Mouse (Mus musculus) right cerebral cortex, postnatal 4 days (tissue): ENCODE results near the gene Ptpru.
A peak's percentile ranks its signal among the peaks of the same experiment; 100 is the strongest.

Experiments used
- DNase-seq: peaks from one replicate; pipeline ENCODE4 v3.0.0-alpha.2; 2022

The Ptpru gene

GRCm38 (mm10) chr4:131837872-131838524 lies at the start of gene Ptpru:
Gene Ptpru, minus strand, starts transcription at chr4:131838288.
- peak; percentile 99 for DNase-seq

- no peak for DNase-seq
Measured at GRCm38 (mm10) chr4:131885376-131885775, 47.3 kb upstream of the Ptpru start.

- no peak for DNase-seq
Measured at GRCm38 (mm10) chr4:131883571-131883970, 45.5 kb upstream of the Ptpru start.

GRCm38 (mm10) chr4:131881306-131881705 lies 43.2 kb upstream of the Ptpru start:
- DNase-seq, result no peak

- no peak for DNase-seq
Measured at GRCm38 (mm10) chr4:131879692-131880091, 41.6 kb upstream of the Ptpru start.

GRCm38 (mm10) chr4:131876836-131877235 lies 38.7 kb upstream of the Ptpru start:
- no peak for DNase-seq

- no peak for DNase-seq
Measured at GRCm38 (mm10) chr4:131875242-131875641, 37.2 kb upstream of the Ptpru start.

- no peak for DNase-seq
Measured at GRCm38 (mm10) chr4:131874567-131874966, 36.5 kb upstream of the Ptpru start.

DNA sequence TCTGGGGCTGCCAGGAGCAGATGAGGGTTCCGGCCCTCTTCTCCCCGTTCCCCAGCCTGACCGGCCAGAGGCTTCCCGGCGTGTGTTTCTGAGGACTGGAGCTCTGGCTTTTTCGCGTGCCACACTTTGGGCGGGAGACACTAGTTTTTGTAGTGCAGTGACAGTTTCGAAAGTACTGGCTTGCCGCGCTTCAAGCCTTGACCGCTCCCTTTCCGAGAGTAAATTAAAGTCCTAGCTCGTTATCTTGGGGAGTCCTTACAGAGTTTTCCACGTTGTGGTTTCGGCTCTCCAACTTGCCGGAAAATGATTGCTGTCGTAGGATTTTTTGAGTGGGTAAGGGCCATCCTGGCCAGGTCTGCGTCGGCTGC lies 36.1 kb upstream of the Ptpru start:
- no peak for DNase-seq

DNA sequence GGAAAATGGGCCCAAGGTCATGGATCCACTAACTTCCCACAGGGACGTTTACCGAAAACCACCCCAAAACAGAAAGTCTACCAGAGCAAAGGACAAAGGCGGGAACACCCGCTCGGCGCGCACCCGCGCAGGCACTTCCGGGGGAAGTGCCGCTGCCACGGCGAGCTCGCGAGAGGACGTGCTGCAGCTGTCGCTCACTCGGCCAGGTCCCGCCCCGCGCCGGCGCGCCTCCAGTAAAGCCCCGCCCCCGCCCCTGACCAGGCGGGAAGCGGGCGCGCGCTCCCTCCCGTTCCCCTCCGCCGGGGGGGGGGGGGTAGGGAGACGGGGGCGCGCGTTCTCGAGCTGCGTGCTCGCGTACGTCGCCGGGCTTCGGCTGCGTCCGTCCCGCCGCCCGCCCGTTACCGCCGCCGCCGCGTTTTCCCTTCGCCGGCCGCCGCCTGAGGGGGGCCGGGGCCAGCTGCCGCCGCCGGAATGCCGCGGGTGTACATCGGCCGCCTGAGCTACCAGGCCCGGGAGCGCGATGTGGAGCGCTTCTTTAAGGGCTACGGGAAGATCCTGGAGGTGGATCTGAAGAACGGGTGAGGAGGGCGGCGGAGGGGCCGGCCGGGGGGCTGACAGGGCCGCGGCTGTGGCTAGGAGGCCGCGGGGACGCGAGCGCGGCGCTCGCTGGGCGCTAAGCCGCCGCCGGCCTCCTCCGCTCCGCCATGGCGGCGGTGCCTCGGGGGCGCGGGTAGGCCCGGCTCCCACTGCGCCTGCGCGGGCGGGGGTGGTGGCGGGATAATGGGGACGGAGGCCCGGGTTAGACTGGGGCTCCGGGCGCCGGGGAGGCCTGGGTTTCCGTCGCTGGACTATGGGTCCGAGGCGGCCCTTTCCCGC lies 35.4 kb upstream of the Ptpru start, which contains the start of gene Srsf4:
Gene Srsf4, plus strand, starts transcription at position 325 of the 876 bp plus-strand sequence.
- peak; percentile 97 for DNase-seq

DNA sequence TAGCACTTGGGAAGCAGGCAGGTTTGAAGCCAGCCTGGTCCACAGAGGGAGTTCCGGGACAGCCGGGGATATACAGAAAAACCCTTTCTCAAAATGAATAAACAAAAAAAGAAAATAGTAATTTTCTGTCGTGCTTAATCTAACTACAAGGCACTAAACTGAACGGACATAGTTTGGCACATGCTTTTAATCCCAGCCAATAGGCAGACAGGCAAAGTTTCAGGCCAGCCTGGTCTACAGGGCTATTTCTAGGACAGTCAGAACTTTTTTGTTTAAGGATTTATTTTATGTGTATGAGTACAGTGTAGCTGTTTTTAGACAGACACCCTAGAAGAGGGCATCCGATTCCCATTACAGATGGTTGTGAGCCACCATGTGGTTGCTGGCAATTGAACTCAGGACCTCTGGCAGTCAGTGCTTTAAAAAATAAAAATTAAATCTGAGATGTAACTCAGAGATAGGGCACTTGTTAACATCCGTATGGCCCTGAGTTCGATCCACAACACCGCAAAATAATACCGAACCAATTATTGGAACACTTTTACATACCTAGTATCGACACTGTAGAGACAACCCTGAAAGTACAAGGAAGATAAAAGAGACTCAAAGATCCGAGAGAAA lies 34.7 kb upstream of the Ptpru start:
- DNase-seq, result no peak

GRCm38 (mm10) chr4:131861341-131861739 lies 23.3 kb upstream of the Ptpru start:
- DNase-seq, result no peak

GRCm38 (mm10) chr4:131860492-131861340 lies 22.6 kb upstream of the Ptpru start:
- DNase-seq, result peak; percentile 79

GRCm38 (mm10) chr4:131854950-131855349 lies 16.9 kb upstream of the Ptpru start:
- DNase-seq, result no peak

DNA sequence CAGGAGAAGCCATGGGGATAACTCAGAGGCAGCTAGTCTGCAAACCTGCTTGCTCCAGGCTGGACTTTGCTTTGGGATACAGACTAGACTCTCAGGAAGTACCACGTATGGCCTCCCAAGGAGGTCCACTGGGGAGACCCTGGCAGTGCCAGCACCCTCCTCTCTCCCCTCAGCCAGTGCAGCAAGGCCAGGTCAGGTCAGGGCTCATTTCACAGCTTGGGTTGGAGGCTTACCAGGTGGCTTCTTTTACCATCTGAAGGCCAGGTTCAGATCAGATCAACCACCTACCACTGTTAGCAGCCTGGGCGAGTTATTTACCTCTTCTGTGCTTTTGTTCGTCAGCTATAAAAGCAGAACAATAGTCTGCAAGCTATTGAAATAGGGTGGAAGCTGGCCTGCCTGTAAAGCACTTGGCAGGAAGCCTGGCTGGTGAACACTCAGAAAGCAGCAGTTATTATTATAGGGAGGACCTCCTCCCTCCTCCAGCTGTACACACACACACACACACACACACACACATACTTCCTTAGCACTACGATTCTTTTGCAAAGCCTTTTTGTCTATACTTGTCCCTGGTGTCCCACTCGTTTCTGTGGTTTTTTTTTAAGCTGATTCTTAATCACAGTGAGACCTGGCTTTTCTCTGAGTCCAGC lies 12.0 kb upstream of the Ptpru start:
- peak; percentile 43 for DNase-seq

- DNase-seq, result no peak
Measured at GRCm38 (mm10) chr4:131848082-131848481, 10.0 kb upstream of the Ptpru start.

DNA sequence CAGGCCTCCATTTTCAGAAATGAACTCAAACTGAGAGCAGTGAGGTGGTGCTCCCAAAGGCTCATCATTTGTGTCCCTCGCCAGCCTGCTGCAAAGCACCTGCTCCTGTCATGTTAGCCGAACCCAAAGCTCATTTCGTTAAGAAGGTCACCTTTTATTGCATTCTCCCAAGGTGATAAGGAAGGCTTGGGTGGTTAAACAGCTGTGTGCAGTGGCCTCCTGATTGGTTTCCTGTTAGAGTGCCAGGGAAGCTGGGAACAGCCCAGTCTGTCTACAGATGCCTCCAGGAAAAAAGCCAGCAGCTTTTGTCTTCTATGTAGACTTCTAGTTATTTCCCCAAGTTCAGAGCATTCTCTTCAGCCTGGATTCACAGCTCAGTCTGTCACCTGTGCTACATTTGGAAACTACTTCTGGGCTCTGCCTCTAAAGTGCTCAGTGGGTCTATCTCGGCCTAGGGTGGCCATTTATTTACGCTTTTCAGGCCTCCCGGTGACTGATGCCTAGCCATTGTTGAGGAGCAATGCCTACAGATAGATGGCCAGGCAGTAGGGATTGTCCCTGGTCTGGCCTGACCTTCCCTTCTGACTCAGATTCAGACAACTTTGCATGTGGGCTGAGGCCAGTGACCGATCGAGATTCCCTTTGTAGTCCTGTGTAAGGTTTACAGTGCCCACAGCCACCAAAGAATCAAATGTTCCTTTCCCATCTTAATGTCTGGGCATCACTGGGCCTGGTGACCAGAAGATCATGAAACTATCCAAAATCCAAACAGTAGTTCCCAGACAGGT lies 8.1 kb upstream of the Ptpru start:
- no peak for DNase-seq

DNA sequence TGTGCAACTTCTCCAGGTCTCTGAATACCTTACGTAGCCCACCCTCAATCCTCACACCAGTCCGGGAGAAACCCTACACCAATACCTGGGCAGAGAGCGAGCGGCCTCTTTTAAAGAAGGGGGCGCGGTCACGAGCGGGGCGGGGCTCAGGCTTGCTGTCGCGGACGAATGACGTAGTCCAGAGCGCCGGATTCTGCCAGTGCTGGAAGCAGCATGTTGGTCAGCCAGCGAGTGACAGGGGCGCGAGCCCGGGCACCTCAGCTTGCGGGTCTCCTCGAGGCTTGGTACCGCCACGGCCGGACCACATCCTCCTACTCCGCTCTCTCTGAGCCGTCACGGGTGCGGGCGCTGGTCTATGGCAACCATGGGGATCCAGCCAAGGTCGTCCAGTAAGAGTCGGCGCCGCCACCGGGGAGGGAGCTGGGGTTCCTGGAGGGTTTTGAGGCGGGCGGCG lies 5.2 kb upstream of the Ptpru start, which contains the start of gene Mecr:
Gene Mecr, plus strand, starts transcription at position 181 of the 454 bp plus-strand sequence.
- DNase-seq, result peak; percentile 96

- peak; percentile 48 for DNase-seq
Measured at GRCm38 (mm10) chr4:131836891-131837491, 1.1 kb downstream of the Ptpru start.

DNA sequence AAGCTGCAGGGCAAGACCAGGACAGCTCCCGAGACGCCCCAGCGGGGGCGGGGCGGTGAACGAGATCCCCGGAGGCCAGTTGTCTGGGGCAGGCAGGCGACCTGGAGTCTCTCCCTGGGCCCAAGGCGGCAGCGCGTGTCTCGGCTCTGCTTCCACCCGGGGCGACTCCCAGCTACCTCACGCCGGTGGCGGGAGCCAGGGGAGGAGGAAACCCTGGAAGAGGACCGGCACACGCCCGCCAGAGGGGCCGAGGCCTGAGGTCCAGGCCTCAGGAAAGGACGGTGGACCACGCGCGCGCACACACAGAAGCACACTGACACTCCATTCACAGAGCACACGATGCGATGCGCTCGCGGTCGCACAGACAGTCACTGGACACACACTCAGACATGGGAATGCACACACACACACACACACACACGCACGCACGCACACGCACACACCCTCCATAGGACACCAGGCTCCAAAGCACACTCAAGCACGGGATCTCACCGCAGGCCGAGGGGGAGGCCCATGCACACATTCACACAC lies 1.7 kb downstream of the Ptpru start:
- DNase-seq, result no peak
